Mouse (Mus musculus) stomach, embryonic 14.5 days (tissue): ENCODE measurements around the gene Mlst8. TPM values are rescaled to one million over a fixed set of nuclear protein-coding genes. Genes with fewer than 3 reads are reported as not detected.
A peak's percentile ranks its signal among the peaks of the same experiment; 100 is the strongest.

Experiments
- ATAC-seq: fragments of 200-750 bp; cut with Nextera tagmentation; 2 replicates; pipeline ENCODE4 v1.8.0; 2017; ENCODE audit warnings: low read depth, moderate TSS enrichment; ENCODE audit not compliant: insufficient number of reproducible peaks, insufficient read depth, low FRiP score
- H3K27ac ChIP-seq: fragments of 300-500 bp; sonication (generic); 2 replicates; pipeline ENCODE4 v1.5.1; 2014; ENCODE audit warnings: mild to moderate bottlenecking, low read length, moderate library complexity, mixed read lengths
- H3K27me3 ChIP-seq: fragments of 300-500 bp; sonication (generic); 2 replicates; pipeline ENCODE4 v1.6.1; 2014; ENCODE audit warnings: low read length, control low read depth, mixed read lengths; ENCODE audit not compliant: control insufficient read depth, insufficient read depth
- H3K36me3 ChIP-seq: fragments of 300-500 bp; sonication (generic); 2 replicates; pipeline ENCODE4 v1.6.1; 2014; ENCODE audit warnings: mild to moderate bottlenecking, control low read depth, low read length, moderate library complexity, mixed read lengths; ENCODE audit not compliant: control insufficient read depth, insufficient read depth
- H3K4me1 ChIP-seq: fragments of 300-500 bp; sonication (generic); 2 replicates; pipeline ENCODE4 v1.6.1; 2014; ENCODE audit warnings: low read length, control low read depth, mixed read lengths; ENCODE audit not compliant: control insufficient read depth, insufficient read depth
- H3K4me2 ChIP-seq: fragments of 300-500 bp; sonication (generic); replicated peaks from 2 replicates; pipeline ENCODE4 v1.6.1; 2014; ENCODE audit warnings: low read depth, low read length, control low read depth
- H3K4me3 ChIP-seq: fragments of 300-500 bp; sonication (generic); 2 replicates; pipeline ENCODE4 v1.5.1; 2014; ENCODE audit warnings: low read depth, low read length, control low read depth
- H3K9ac ChIP-seq: fragments of 300-500 bp; sonication (generic); replicated peaks from 2 replicates; pipeline ENCODE4 v1.6.1; 2014; ENCODE audit warnings: low read depth, mild to moderate bottlenecking, control low read depth, low read length, moderate library complexity, mixed read lengths
- H3K9me3 ChIP-seq: fragments of 300-500 bp; sonication (generic); 2 replicates; pipeline ENCODE4 v1.6.1; 2016; ENCODE audit warnings: low read depth, low read length, control low read depth; ENCODE audit not compliant: control insufficient read depth
- WGBS: fragments of 180-500 bp; shearing (Covaris S2); extraction: QIAGEN DNeasy Blood & Tissue Kit; methylation state at CpG from one replicate; pipeline ENCODE4 v1.1.7; 2014; 5-methylcytosine and 5-hydroxymethylcytosine counted together
- polyA plus RNA-seq: library from polyadenylated mRNA; unstranded; fragments of >200 nt; fragmentation: Nextera tagmentation; extraction: Ambion mirVana; gene quantifications from 2 replicates; pipeline ENCODE4 v1.2.1, GENCODE M21; 2014

The Mlst8 gene
- polyA plus RNA-seq, result 39.7 and 46.2 TPM in 2 replicates

DNA sequence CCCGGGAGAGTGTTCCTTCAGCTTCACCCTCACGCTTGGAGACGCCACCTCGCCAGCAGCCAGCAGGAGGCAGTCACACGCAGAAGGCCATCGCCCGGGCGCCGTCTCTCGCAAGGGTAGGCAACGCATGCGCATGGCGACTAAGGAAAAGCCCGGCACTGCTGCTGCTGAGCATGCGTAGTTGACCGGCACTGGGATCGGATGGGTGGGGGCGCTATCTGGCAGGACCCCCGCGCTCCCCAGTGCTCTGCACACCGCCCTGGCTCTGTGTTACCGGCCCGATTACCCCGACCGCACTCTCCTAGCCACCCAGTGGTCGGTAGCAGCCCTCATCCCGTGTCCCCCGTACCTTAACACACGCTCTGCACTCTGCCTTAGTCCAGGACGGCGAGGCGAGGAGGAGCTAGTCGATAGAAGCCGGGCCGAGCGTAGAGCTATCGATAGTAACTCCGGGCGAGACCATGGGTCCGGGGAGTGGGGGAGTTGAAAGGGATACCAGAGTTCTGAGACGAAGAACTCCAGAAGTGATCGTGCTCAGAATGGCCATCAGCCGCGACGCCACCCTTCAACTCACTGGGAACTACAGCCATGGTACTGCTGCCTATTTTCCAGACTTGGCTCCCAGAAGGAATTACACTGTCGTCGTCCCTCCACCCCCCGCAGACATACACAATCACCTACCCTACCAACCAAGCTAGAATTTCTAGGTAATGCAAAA, at the start of gene Mlst8:
Gene Mlst8, minus strand, starts transcription at position 416 of the 718 bp plus-strand sequence.
- Histone ChIP-seq H3K4me1 (peaks cover 6% of the 10 kb centered on the region), H3K9ac (peak within 1 kb of the TSS; percentile 51), H3K4me2 (peak within 1 kb of the TSS; percentile 49), H3K27me3 (no peaks in the 10 kb centered on the region), H3K27ac (peak within 1 kb of the TSS; percentile 95), H3K4me3 (peak within 1 kb of the TSS; percentile 62), H3K9me3 (no peaks in the 10 kb centered on the region), H3K36me3 (peaks cover 22% of the 10 kb centered on the region)
- ATAC-seq, result peak; percentile 91
- under 1% methylated on average over 48 of the region's 48 CpGs for whole genome bisulfite sequencing

DNA sequence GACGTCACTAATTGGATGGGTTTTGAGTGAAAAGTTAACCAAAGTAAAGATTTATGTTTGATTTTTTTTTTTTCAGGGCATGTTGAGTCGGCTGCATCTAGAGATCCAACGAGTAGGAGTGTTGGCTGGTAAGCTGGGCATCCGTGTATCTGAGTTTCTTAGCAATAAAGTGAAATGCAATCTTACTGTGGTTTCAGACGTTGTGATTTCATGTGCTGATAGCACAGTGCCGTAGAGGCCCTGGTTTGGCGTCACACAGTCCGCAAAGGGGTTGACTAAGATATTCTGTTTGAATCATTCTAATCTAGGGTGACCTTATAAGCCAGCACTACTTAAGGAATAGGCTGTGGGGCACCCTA, 49.7 kb upstream of the Mlst8 start:
- H3K4me1 ChIP-seq, result peaks cover 27% of the 10 kb centered on the region
- WGBS, result under 1% methylated on average over 8 of the region's 8 CpGs
- H3K36me3 ChIP-seq, result peaks cover 16% of the 10 kb centered on the region; the same call in 1 of the 2 replicates

DNA sequence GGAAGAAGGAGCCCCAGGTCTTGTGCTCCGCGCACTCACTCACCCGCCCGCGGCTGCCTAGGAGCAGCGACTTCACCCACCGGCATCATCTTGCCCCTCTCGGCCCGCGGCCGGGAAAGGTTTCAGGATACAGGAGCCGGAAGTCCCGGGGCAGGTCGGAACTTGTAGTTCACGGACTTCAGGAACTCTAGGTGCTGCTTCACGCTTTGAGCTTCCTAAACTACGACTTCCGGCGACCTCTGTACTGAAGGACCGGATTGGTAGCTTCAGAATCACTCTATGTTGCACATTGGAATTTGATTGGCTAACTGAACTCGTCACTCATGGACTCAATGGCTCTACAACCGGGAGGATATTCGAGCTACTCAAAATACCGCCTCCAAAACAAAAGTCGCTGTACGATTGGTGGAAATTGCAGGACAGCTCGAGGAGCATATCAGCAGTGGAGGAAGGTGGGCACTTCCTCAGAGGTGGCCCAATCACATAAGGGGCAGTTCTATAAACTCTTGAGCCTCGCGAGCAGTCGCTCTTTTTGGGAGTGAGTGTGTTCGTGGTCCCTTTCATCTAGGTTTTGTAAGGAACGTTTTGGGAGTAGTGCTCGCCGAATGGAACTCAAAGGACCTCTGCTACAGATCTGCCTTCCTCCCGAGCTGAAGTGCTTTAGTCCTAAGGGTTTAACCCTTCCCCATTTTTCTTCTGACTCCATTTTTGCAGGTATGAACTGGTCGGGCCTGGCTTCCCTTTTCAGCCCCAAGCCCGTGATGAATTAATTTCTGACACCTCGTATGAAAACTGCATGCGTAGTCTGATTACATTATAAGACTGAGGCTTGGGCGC, 49.1 kb upstream of the Mlst8 start, which contains the start of gene Traf7:
Gene Traf7, minus strand, starts transcription at position 216 of the 837 bp plus-strand sequence.
- WGBS, result under 1% methylated on average over 40 of the region's 40 CpGs
- Histone ChIP-seq H3K27ac (peak within 1 kb of the TSS; percentile 81), H3K4me3 (peak within 1 kb of the TSS; percentile 85), H3K9ac (peak within 1 kb of the TSS; percentile 71), H3K4me2 (peak within 1 kb of the TSS; percentile 84), H3K4me1 (peaks cover 23% of the 10 kb centered on the region), H3K36me3 (peaks cover 16% of the 10 kb centered on the region), H3K9me3 (no peaks in the 10 kb centered on the region), H3K27me3 (no peaks in the 10 kb centered on the region)
- ATAC-seq, result peak; percentile 98

More for the DNA sequence above, 49.7 kb upstream of the Mlst8 start:
- Histone ChIP-seq H3K4me3 (peak overlapping the region; percentile 85), H3K9me3 (no peaks in the 10 kb centered on the region), H3K9ac (peak overlapping the region; percentile 57), H3K27ac (peak overlapping the region; percentile 81), H3K27me3 (no peaks in the 10 kb centered on the region), H3K4me2 (peak overlapping the region; percentile 84)
- ATAC-seq, result no peak

DNA sequence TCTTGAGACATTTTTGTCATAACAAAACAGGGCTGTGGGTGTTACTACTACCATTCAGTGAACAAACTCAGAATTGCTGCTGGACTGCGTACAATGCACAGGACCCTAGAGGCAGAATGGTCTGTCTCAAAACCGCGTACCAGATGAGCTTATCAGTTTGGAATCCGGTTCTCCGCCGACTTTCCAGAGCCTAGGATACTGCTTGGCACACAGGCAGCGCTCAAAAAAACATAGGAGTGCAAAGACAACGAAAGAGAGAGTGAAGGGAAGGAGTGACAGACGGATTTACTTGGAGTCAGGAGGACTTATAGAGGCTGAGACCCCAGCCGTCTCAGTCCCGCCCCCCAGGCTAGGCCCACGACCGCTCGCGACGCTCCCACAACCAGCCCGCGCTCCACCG, 48.4 kb upstream of the Mlst8 start:
- H3K27me3 ChIP-seq, result no peaks in the 10 kb centered on the region
- ATAC-seq, result no peak; the same call in 1 of the 2 replicates
- H3K4me3 ChIP-seq, result peak overlapping the region; percentile 85
- under 1% methylated on average over 19 of the region's 19 CpGs for WGBS
- H3K4me2 ChIP-seq, result peak overlapping the region; percentile 76
- peak overlapping the region; percentile 71 for H3K9ac ChIP-seq
- peaks cover 20% of the 10 kb centered on the region for H3K4me1 ChIP-seq
- peaks cover 16% of the 10 kb centered on the region for H3K36me3 ChIP-seq
- H3K9me3 ChIP-seq, result no peaks in the 10 kb centered on the region
- H3K27ac ChIP-seq, result peak overlapping the region; percentile 79

- Histone ChIP-seq H3K4me3 (no peak overlapping the region), H3K4me2 (no peak overlapping the region), H3K36me3 (peaks cover 7% of the 10 kb centered on the region), H3K27ac (peak overlapping the region; percentile 27; the same call in 1 of the 2 replicates), H3K27me3 (no peaks in the 10 kb centered on the region), H3K9ac (0 out of 2 replicates have a peak overlapping the region, but pooled peaks have one; percentile 6), H3K9me3 (no peaks in the 10 kb centered on the region), H3K4me1 (peaks cover 12% of the 10 kb centered on the region)
- ATAC-seq, result no peak
- WGBS, result 60% methylated on average over 2 of the region's 2 CpGs
Observed at GRCm38 (mm10) chr17:24524734-24525133, 45.9 kb upstream of the Mlst8 start.

DNA sequence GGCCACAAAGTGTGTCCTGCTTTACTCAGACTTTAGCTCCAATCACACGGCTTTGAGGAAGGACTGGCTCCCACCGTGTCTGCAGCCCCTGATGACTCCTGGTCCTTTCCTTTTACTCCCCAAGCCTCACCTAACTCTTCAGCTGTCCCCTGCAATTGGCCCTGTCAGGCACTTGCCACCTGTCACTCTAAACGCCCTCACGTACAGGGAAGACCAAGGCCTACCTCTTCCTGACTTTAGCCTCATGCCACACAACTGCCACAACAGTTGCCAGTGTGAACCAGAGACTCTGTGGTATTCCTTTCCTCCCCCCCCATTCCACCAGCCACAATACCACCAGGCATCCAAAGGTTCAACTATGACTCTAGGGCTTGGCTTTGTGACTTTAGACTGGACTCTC, 41.6 kb upstream of the Mlst8 start:
- ATAC-seq, result no peak
- WGBS, result 87% methylated on average over 4 of the region's 4 CpGs
- no peak overlapping the region for H3K9ac ChIP-seq
- H3K36me3 ChIP-seq, result peaks cover 29% of the 10 kb centered on the region
- H3K9me3 ChIP-seq, result no peaks in the 10 kb centered on the region
- no peak overlapping the region for H3K4me2 ChIP-seq
- H3K4me3 ChIP-seq, result no peak overlapping the region
- H3K27ac ChIP-seq, result no peak overlapping the region
- no peaks in the 10 kb centered on the region for H3K27me3 ChIP-seq
- H3K4me1 ChIP-seq, result no peaks in the 10 kb centered on the region

- peaks cover 66% of the 10 kb centered on the region for H3K36me3 ChIP-seq
- no peak overlapping the region for H3K9ac ChIP-seq
- H3K27ac ChIP-seq, result peak overlapping the region; percentile 12; the same call in 1 of the 2 replicates
- H3K9me3 ChIP-seq, result no peaks in the 10 kb centered on the region
- H3K4me2 ChIP-seq, result no peak overlapping the region
- ATAC-seq, result no peak
- WGBS, result 87% methylated on average over 24 of the region's 24 CpGs
- no peak overlapping the region for H3K4me3 ChIP-seq
- no peaks in the 10 kb centered on the region for H3K4me1 ChIP-seq
- no peaks in the 10 kb centered on the region for H3K27me3 ChIP-seq
Observed at GRCm38 (mm10) chr17:24514270-24515257, 35.7 kb upstream of the Mlst8 start.
